Mouse (Mus musculus): ENCODE data around the gene Ccnc.

GRCm38 (mm10) chr4:21807204-21807603 is 79.7 kb downstream of the Ccnc start:
- TF ChIP-seq POLR2A (IDR thresholded peaks at IDR 0.05; ENCODE audit: borderline replicate concordance, low read depth, low read length) (no peak), CTCF (IDR thresholded peaks at IDR 0.05; ENCODE audit: low read depth, low read length) (no peak)

Data from bone marrow macrophage, adult 2 months (primary cell).